Mouse (Mus musculus) cerebellum, adult 2 months (tissue): ENCODE measurements around the gene Cpne4.

Experiments
- CTCF ChIP-seq: fragments of 200-500 bp; IDR thresholded peaks from 2 replicates; pipeline ENCODE4 v1.5.1; 2011; ENCODE audit warnings: low read depth, mild to moderate bottlenecking, control low read depth, low read length, moderate library complexity, borderline replicate concordance; ENCODE audit not compliant: insufficient read depth
- POLR2A ChIP-seq: fragments of 200-500 bp; IDR thresholded peaks from 2 replicates; pipeline ENCODE4 v1.6.1; 2011; ENCODE audit warnings: low read length, control low read depth, borderline replicate concordance; ENCODE audit not compliant: insufficient read depth

DNA sequence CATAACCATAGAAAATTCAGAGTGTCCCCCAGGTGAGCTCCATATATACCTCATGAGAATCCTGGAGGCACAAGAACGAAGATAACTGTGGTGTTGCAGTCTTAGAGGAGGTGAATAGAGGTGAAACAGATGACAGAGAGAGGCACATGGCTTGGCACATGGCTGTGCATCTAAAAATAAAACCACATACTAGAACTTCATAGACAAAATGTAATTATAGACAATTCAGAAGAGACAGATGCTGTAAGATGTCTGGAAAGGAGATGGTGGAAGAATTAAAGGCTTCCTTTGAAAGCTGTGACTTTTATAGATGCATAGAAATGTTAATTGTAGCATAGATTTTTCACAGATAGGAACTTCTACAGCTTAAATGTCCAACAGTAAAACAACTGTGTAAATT is 451.1 kb downstream of the Cpne4 start:
- TF ChIP-seq POLR2A (no peak), CTCF (no peak)
